In the genomic region with DNA sequence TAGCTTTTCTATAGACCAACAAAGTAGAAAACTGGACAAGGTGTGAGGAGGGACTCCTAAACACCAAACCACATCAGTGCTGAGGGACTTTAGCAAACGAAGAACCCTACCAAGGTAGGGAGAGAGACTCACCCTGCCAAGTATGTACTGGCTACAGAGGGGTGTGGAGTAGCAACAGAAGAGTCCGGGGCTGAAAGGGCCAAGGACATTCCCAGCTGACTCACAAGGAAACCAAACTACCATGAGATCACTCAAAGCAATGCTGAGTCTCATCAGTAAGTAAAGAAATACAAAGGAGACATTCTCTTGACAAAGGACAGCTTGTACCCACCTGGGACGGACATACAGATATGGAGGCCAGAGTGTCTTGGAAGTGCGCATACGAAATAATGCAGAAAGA, we compare ENCODE assay signal across 15 mouse cellular contexts. TPM values are rescaled to one million over a fixed set of nuclear protein-coding genes. Genes with fewer than 3 reads are reported as not detected.
"Had no signal": no experiment of that assay in that cellular context is flagged by ENCODE, and none has a peak within 500 bp of the region (broad histone marks: within the 10 kb centered on the region; RNA-seq: fewer than 3 reads in every experiment).

No protein-coding gene starts in this region.

- DNase-seq: liver, postnatal 0 days; lung, adult 2 months; lung, postnatal 14 days; lung, postnatal 36 days; midbrain, embryonic 14.5 days; retina, postnatal 1 day; right cerebral cortex, adult 18-20 months; right cerebral cortex, postnatal 25 days; right cerebral cortex, postnatal 4 days; spleen, adult 18-20 months; thymus, adult 18-20 months; thymus, postnatal 14 days; thymus, postnatal 36 days had no signal

RNA-seq across cellular contexts. Expression of gene Asb18, which starts 5.9 kb away (rescaled TPM):
- total RNA-seq: megakaryocyte progenitor cell, adult 5-6 weeks; megakaryocyte-erythroid progenitor cell, adult 5-6 weeks had no signal
